Mouse (Mus musculus) left cerebral cortex, adult 9 months (tissue): ENCODE data around the gene Olfr1537.

Source experiments
- DNase-seq, 2 experiments: peaks; one replicate each; pipeline ENCODE4 v3.0.0; 2022; ENCODE audit warnings: low spot score in 2 of 2

Gene Olfr1537

GRCm38 (mm10) chr9:39249894-39250293 lies at the start of gene Olfr1537:
Gene Olfr1537, minus strand, starts transcription at chr9:39249994.
- DNase-seq = no peak

GRCm38 (mm10) chr9:39287136-39287535 lies 37.3 kb upstream of the Olfr1537 start:
- no peak for DNase-seq

- no peak for DNase-seq
These were observed 26.9 kb upstream of the Olfr1537 start, which contains the start of gene Olfr945 for GRCm38 (mm10) chr9:39276718-39277117. Gene Olfr945, minus strand, starts transcription at chr9:39276818.

- DNase-seq = no peak
These were observed 48.2 kb downstream of the Olfr1537 start, which contains the start of gene Olfr944 for GRCm38 (mm10) chr9:39201620-39202019. Gene Olfr944, plus strand, starts transcription at chr9:39201920.
